Mouse (Mus musculus): Measurements from ENCODE around the gene Fam163a. TPM values are rescaled to one million over a fixed set of nuclear protein-coding genes. Genes with fewer than 3 reads are reported as not detected.

The Fam163a gene
- 0.18 and 0.37 TPM in 2 replicates for polyA plus RNA-seq (2012; rRNA removed; ENCODE audit: low replicate concordance)

GRCm38 (mm10) chr1:156204656-156205131 is at the start of gene Fam163a:
Fam163a (minus strand) TSS chr1:156205026.

GRCm38 (mm10) chr1:156035930-156036737 is 168.7 kb downstream of the Fam163a start, which contains the start of gene Tor1aip1:
Tor1aip1 (minus strand) TSS chr1:156036480.

GRCm38 (mm10) chr1:156035269-156035929 is 169.4 kb downstream of the Fam163a start, which contains the start of gene Tor1aip2:
Tor1aip2 (plus strand) TSS chr1:156035403.

Other genes starting within 250 kb of the Fam163a start
- 2.4 and 4.1 TPM in 2 replicates for gene Cep350, start 231.8 kb downstream of the Fam163a start, polyA plus RNA-seq (2012; rRNA removed; ENCODE audit: low replicate concordance)
- 46.4 and 60.1 TPM in 2 replicates for gene Tor1aip2, start 169.6 kb downstream of the Fam163a start, polyA plus RNA-seq (2012; rRNA removed; ENCODE audit: low replicate concordance)
- 5.2 and 12.9 TPM in 2 replicates for gene Tor1aip1, start 168.5 kb downstream of the Fam163a start, polyA plus RNA-seq (2012; rRNA removed; ENCODE audit: low replicate concordance)
- 0.06 TPM in 1 of 2 replicates, not detected in the other for gene Tdrd5, start 98.6 kb upstream of the Fam163a start, polyA plus RNA-seq (2012; rRNA removed; ENCODE audit: low replicate concordance)
- not detected in 2 replicates for gene Nphs2, start 105.7 kb upstream of the Fam163a start, polyA plus RNA-seq (2012; rRNA removed; ENCODE audit: low replicate concordance)
- gene Gm2000, start 161.0 kb upstream of the Fam163a start, polyA plus RNA-seq (2012; rRNA removed; ENCODE audit: low replicate concordance), result 1.2 and 3.8 TPM in 2 replicates
- not detected in 2 replicates for gene Axdnd1, start 216.1 kb upstream of the Fam163a start, polyA plus RNA-seq (2012; rRNA removed; ENCODE audit: low replicate concordance)